Mouse (Mus musculus): Measurements from ENCODE around the gene Kif14. TPM values are rescaled to one million over a fixed set of nuclear protein-coding genes. Genes with fewer than 3 reads are reported as not detected.

The Kif14 gene
- polyA plus RNA-seq, 1 experiment, result 0.05 TPM

DNA sequence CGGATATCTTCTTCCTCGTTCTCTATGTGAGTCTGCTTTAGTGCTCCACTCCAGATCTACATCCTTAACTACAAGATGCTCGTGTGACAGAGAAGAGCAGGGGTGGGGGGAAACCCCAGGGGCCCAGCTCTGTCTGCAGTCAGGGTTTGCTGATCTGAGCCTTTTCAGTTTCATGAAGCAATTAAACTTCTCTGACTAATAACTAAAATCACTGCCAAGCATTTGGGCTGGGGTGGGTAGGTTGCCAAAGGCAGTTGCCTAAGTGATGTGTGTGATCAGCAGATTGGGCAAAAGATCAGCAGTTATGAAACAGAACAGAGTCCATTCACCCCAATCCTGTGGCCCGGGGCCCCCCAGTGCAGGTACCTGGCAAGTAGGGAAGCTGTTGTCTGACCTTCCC is 72.1 kb downstream of the Kif14 start:
- Histone ChIP-seq H3K4me1 (ENCODE audit: control insufficient read depth, insufficient read depth, low read length) (no peaks in the 10 kb centered on the region), H3K27me3 (replicated peaks; ENCODE audit: control insufficient read depth, insufficient read depth, low read length) (no peaks in the 10 kb centered on the region), H3K4me3 (ENCODE audit: insufficient read depth, low read depth, low read length) (no peak overlapping the region), H3K27ac (ENCODE audit: insufficient read depth, low read depth, low read length) (no peak overlapping the region), H3K36me3 (ENCODE audit: control insufficient read depth, insufficient read depth, low read length) (no peaks in the 10 kb centered on the region)
- peak; percentile 71 for DNase-seq
- WGBS, result 83% methylated on average over 4 of the region's 4 CpGs
- TF ChIP-seq CTCF (conservative IDR thresholded peaks at IDR 0.05; ENCODE audit: insufficient read depth, insufficient read length, low read depth, low read length) (no peak), POLR2A (IDR thresholded peaks at IDR 0.05; ENCODE audit: low read depth, low read length) (no peak)

DNA sequence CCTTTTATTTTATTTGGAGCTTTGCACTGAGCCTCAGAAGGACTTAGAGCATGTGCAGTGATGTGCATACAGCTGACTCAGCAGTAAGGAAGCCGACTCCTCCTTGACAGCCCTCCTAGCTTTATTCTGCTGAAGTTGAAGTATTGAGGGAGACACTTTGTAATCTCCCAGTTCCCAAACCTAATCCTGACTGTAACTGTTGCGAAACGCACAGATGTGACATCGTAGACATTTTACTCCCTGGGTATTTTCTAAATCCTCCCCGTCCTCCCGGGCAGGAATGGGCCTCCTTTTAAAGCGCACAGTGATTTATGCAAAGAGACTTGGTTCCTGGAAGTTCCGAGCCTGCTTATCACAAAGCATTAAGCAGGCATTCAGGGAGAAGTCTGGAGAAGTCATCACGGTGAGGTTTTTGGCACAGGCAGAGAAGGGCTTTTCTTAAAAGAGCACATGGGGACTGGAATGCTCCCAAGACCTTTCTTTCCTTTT is 74.3 kb downstream of the Kif14 start:
- no peaks in the 10 kb centered on the region for H3K36me3 ChIP-seq (ENCODE audit: control insufficient read depth, insufficient read depth, low read length)
- WGBS, result 26% methylated on average over 9 of the region's 9 CpGs
- H3K4me1 ChIP-seq (ENCODE audit: control insufficient read depth, insufficient read depth, low read length), result no peaks in the 10 kb centered on the region
- no peak overlapping the region for H3K4me3 ChIP-seq (ENCODE audit: insufficient read depth, low read depth, low read length)
- no peak for TF ChIP-seq POLR2A (IDR thresholded peaks at IDR 0.05; ENCODE audit: low read depth, low read length)
- H3K27ac ChIP-seq (ENCODE audit: insufficient read depth, low read depth, low read length), result no peak overlapping the region
- no peaks in the 10 kb centered on the region for H3K27me3 ChIP-seq (replicated peaks; ENCODE audit: control insufficient read depth, insufficient read depth, low read length)
- DNase-seq, result peak; percentile 14

DNA sequence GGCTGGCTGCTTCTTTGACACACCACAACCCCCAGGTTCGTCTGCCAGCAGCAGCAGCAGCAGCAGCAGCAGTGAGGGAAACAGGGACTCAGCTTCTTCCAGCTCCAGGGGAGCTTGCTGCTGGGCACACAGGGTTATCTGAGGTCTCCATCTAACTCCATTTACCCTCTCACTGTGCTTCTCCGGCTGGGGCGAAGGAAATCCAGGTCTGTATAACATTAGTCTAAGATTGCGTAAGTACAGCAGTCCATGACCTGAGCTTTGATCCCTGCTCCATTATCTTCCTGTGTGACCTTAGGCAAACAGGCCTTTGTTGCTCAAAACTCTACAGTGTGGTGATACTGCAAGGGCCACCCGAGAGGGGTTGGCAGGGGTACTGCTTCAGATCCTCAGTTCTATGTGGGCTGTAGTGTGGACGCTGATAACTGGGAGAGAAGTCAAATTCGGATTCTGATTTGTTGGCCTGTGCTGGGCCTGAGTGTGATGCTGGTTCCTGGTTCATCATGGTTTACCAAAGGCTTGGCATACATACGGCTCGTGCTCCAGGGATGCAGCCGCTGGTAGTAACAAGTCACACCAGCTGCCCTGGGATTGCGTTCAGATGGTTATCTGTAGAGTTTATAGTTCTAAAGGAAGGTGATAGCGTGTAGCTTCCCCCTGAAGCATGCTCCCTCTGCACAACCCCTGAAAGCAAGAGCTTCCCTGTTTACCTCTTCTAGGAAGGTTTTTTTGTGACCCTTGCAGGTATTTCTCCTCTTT is 75.7 kb downstream of the Kif14 start:
- WGBS, result 82% methylated on average over 12 of the region's 12 CpGs
- H3K4me3 ChIP-seq (ENCODE audit: insufficient read depth, low read depth, low read length), result no peak overlapping the region
- H3K27ac ChIP-seq (ENCODE audit: insufficient read depth, low read depth, low read length), result no peak overlapping the region
- H3K27me3 ChIP-seq (replicated peaks; ENCODE audit: control insufficient read depth, insufficient read depth, low read length), result no peaks in the 10 kb centered on the region
- TF ChIP-seq POLR2A (IDR thresholded peaks at IDR 0.05; ENCODE audit: low read depth, low read length) (no peak), CTCF (conservative IDR thresholded peaks at IDR 0.05; ENCODE audit: insufficient read depth, insufficient read length, low read depth, low read length) (no peak)
- no peaks in the 10 kb centered on the region for H3K36me3 ChIP-seq (ENCODE audit: control insufficient read depth, insufficient read depth, low read length)
- DNase-seq, result no peak
- H3K4me1 ChIP-seq (ENCODE audit: control insufficient read depth, insufficient read depth, low read length), result no peaks in the 10 kb centered on the region

DNA sequence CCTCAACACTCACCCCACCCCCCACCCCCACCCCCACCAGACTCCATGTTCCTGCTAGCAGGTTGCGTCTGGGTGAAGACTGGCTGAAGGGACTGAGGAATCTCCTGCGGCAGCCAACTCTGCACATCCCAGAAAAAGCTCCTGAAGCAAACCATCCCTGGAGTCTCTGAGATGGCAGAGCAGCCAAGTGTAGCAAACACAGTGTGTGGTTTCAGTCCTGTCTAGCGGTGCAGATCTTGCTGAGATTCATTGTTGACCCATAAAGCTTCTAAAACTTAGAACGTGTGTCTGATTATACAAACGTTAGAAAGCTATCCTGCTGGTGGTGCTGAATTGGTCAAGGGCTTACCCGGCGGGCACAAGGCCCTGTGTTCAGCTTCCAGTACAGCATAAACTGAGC is 77.8 kb downstream of the Kif14 start:
- no peaks in the 10 kb centered on the region for H3K36me3 ChIP-seq (ENCODE audit: control insufficient read depth, insufficient read depth, low read length)
- no peak overlapping the region for H3K27ac ChIP-seq (ENCODE audit: insufficient read depth, low read depth, low read length)
- H3K27me3 ChIP-seq (replicated peaks; ENCODE audit: control insufficient read depth, insufficient read depth, low read length), result no peaks in the 10 kb centered on the region
- TF ChIP-seq POLR2A (IDR thresholded peaks at IDR 0.05; ENCODE audit: low read depth, low read length) (no peak), CTCF (conservative IDR thresholded peaks at IDR 0.05; ENCODE audit: insufficient read depth, insufficient read length, low read depth, low read length) (no peak)
- no peak overlapping the region for H3K4me3 ChIP-seq (ENCODE audit: insufficient read depth, low read depth, low read length)
- DNase-seq, result no peak
- WGBS, result 41% methylated on average over 7 of the region's 7 CpGs
- H3K4me1 ChIP-seq (ENCODE audit: control insufficient read depth, insufficient read depth, low read length), result no peaks in the 10 kb centered on the region

DNA sequence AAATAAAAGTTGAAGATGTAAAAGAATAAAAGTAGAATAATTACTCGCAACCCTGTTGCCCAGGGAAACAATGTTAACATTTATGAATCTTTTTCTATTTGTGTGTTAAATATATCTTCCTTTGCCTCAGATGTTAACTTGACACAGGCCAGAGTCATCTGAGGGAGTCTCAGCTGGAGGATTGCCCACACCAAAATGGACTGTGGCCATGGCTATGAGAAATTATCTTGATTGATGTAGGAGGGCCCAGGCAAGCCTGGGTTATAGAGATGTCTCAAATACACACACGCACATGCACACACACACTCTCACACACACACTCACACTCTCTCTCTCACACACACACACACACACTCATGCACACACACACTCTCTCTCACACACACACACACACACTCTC is 80.9 kb downstream of the Kif14 start:
- H3K4me3 ChIP-seq (ENCODE audit: insufficient read depth, low read depth, low read length), result no peak overlapping the region
- no peaks in the 10 kb centered on the region for H3K27me3 ChIP-seq (replicated peaks; ENCODE audit: control insufficient read depth, insufficient read depth, low read length)
- TF ChIP-seq CTCF (conservative IDR thresholded peaks at IDR 0.05; ENCODE audit: insufficient read depth, insufficient read length, low read depth, low read length), result no peak
- no peak for TF ChIP-seq POLR2A (IDR thresholded peaks at IDR 0.05; ENCODE audit: low read depth, low read length)
- 81% methylated on average over 2 of the region's 2 CpGs for WGBS
- no peaks in the 10 kb centered on the region for H3K36me3 ChIP-seq (ENCODE audit: control insufficient read depth, insufficient read depth, low read length)
- H3K27ac ChIP-seq (ENCODE audit: insufficient read depth, low read depth, low read length), result no peak overlapping the region
- H3K4me1 ChIP-seq (ENCODE audit: control insufficient read depth, insufficient read depth, low read length), result no peaks in the 10 kb centered on the region
- no peak for DNase-seq

DNA sequence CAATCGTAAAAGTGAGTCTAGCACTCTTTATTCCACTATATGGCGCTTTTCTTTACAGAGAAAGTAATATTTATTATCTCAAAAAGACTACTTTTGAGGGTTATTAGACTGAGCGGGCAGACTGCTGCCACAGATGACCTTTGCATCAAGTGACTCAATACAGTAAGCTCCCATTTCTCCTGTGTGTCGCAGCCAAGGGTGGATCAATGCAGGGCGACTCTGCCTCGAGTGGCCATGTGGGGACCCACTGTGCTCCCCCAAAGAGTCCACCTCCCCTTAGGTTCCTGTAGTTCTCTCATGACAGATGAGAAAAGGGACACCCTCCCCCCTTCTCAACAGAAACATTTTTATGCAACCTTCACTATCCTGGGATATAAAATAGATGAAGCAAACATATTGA is 84.1 kb downstream of the Kif14 start:
- H3K36me3 ChIP-seq (ENCODE audit: control insufficient read depth, insufficient read depth, low read length), result no peaks in the 10 kb centered on the region
- H3K27ac ChIP-seq (ENCODE audit: insufficient read depth, low read depth, low read length), result no peak overlapping the region
- TF ChIP-seq CTCF (conservative IDR thresholded peaks at IDR 0.05; ENCODE audit: insufficient read depth, insufficient read length, low read depth, low read length), result no peak
- TF ChIP-seq POLR2A (IDR thresholded peaks at IDR 0.05; ENCODE audit: low read depth, low read length), result no peak
- no peak overlapping the region for H3K4me3 ChIP-seq (ENCODE audit: insufficient read depth, low read depth, low read length)
- H3K27me3 ChIP-seq (replicated peaks; ENCODE audit: control insufficient read depth, insufficient read depth, low read length), result no peaks in the 10 kb centered on the region
- 94% methylated on average over 6 of the region's 6 CpGs for WGBS
- DNase-seq, result no peak
- H3K4me1 ChIP-seq (ENCODE audit: control insufficient read depth, insufficient read depth, low read length), result no peaks in the 10 kb centered on the region

DNA sequence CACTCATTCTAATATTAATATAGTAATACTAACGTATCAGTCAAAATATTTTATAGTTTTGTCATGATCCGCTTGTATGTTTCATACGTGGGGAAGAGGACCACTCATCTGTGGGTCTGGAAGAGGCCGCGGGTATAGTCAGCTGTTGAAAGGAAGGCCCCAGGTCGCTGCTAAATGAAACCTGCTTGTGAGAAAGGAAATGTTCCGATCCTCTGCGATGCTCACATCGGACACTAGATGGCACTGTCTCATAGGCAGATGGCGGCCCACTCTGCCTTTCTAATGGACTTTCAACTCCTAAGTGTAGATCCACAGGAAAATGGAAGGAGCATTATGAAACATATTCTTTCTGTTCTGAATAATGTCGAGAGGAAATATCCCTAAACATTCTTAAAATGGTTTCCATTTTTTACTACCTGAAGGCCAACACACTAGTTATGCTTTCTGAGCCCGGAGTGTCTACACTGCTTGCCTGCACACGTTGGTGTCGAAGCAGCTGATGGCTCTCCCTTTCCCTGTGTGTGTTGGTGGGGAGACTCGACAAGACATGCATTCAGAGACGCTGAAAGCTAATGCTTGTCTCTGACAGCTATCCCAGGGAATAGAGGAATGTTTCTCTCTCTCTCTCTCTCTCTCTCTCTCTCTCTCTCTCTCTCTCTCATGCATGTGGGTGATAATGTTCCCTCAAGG is 84.9 kb downstream of the Kif14 start:
- Histone ChIP-seq H3K4me1 (ENCODE audit: control insufficient read depth, insufficient read depth, low read length) (no peaks in the 10 kb centered on the region), H3K4me3 (ENCODE audit: insufficient read depth, low read depth, low read length) (no peak overlapping the region), H3K27ac (ENCODE audit: insufficient read depth, low read depth, low read length) (no peak overlapping the region), H3K36me3 (ENCODE audit: control insufficient read depth, insufficient read depth, low read length) (no peaks in the 10 kb centered on the region), H3K27me3 (replicated peaks; ENCODE audit: control insufficient read depth, insufficient read depth, low read length) (no peaks in the 10 kb centered on the region)
- peak; percentile 99 for TF ChIP-seq CTCF (conservative IDR thresholded peaks at IDR 0.05; ENCODE audit: insufficient read depth, insufficient read length, low read depth, low read length)
- no peak for TF ChIP-seq POLR2A (IDR thresholded peaks at IDR 0.05; ENCODE audit: low read depth, low read length)
- peak; percentile 84 for DNase-seq
- WGBS, result 25% methylated on average over 16 of the region's 16 CpGs
